Mouse (Mus musculus) embryonic fibroblast, embryonic 13.5 days (primary cell): Measurements from ENCODE around the gene Ier3.

Source experiments
- CTCF ChIP-seq: IDR thresholded peaks from 2 replicates; pipeline ENCODE4 v1.5.1; 2011; ENCODE audit warnings: mild to moderate bottlenecking, control low read depth, low read length, moderate library complexity, borderline replicate concordance; ENCODE audit not compliant: insufficient read depth
- POLR2A ChIP-seq: IDR thresholded peaks from 2 replicates; pipeline ENCODE4 v1.6.1; 2011; ENCODE audit warnings: low read depth, mild to moderate bottlenecking, control low read depth, low read length, moderate library complexity

GRCm38 (mm10) chr17:35776811-35777609, 44.5 kb upstream of the Ier3 start:
- TF ChIP-seq POLR2A (0 out of 2 replicates have a peak, but pooled peaks have one; percentile 4), CTCF (no peak)
